Mouse (Mus musculus): ENCODE measurements around the gene Kcnk5.

Kcnk5 gene

DNA sequence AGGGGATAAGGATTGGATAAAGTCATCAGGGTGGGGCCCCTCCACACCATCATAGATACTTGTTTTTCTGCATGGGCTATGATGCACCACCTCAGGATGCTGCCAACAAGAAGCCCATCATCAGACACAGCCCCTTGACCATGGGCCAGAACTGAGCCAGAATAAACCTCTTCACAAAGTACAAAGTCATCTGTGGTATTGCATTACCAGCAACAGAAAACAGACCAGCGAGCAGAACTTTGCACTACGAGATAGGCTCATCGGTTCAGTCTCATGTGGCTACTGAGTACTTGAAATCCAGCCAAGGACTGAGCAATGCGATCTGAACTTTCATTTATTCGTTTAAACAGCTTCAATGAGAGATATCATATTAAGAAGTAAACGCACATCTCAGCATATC is 18.9 kb downstream of the Kcnk5 start:
- DNase-seq: no peak

GRCm38 (mm10) chr14:20158727-20159681 is 22.6 kb downstream of the Kcnk5 start:
- DNase-seq: no peak

GRCm38 (mm10) chr14:20157595-20157994 is 24.0 kb downstream of the Kcnk5 start:
- DNase-seq: no peak

- no peak for DNase-seq
These were observed 25.9 kb downstream of the Kcnk5 start for GRCm38 (mm10) chr14:20155718-20156117.

GRCm38 (mm10) chr14:20154937-20155336 is 26.7 kb downstream of the Kcnk5 start:
- no peak for DNase-seq

- DNase-seq: no peak
These were observed 27.4 kb downstream of the Kcnk5 start for GRCm38 (mm10) chr14:20154245-20154644.

GRCm38 (mm10) chr14:20149127-20150080 is 32.2 kb downstream of the Kcnk5 start:
- no peak for DNase-seq

GRCm38 (mm10) chr14:20148514-20148913 is 33.1 kb downstream of the Kcnk5 start:
- DNase-seq: no peak

DNA sequence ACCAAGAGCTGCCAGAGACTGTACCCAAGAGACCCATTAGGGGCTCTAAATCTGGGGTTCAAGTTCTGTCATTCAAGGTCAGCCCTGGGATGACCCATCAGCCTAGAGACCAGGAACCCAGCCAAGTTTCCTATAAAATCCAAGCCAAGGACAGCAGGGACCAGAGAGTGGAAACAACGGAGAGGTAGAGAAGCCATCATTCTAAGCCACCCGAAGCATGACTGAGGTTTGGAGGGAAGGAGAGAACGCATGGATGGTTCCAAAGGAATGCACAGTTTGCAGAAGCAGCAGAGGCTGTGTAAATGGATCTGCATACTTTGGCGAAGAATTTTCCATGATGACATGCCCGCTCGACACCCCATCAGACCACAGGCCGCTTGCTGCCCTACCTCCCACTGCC is 33.8 kb downstream of the Kcnk5 start:
- no peak for DNase-seq

DNA sequence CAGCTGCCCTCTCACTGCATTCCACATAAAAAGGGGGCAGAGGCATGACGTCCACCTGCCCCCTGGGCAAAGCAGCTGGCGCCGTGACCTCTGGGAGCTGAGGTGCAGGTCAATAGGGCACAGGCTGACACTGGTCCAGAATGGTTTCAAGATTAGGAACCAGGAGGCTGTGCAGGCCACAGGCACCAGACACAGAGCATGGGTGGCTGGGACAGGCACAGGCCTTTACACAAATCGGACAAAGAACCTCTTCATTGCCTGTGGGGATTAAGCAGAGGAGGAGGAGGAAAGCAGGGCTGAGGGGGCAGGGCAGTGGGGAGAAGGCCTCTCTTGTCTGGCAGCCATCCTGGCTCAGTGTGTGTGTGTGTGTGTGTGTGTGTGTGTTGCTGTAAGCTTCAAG is 37.5 kb downstream of the Kcnk5 start:
- peak; percentile 11 for DNase-seq

DNA sequence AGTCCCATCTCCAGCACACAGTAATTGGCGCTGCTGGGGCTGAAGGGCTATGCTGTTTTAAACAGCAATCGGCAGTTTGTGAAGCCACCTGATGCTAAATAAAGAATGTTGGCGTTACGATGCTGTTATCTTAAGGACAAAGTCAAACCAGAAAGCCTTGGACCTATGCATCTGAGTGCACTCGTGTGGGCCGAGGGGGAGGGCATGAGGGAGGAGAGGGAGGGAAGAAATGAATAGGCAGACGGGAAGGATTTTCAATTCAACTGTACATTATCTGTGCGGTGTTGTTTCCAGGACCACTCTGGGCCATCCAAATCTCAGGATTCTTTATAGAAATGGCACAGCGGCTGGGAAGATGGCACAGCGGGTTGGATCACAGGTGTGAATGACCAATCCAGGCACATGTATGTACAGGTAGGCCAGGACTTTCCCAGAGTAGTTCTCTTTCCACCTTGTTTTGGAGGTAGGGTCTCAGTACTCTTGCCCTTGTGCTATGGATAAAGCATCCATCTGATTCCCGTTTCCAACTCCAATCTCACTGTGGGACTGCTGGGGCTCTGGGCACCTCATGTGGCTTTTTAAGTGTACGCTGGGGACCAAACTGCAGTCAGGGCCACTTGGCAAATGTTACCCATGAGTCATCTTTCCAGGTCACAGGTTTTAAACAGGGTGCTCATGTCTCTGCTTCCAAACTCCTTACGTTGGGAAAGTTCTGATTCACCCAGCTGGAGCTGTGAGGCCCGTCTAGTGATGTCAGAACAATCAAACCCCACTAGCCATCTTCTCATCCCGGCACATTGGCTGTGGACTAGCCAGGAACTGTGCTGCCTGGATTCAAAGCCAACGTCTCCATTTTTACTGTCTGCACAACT is 42.9 kb downstream of the Kcnk5 start, which contains the start of gene Saysd1:
Saysd1 (minus strand) TSS at position 51 of the 872 bp plus-strand sequence.
- DNase-seq: no peak

GRCm38 (mm10) chr14:20134965-20135671 is 46.5 kb downstream of the Kcnk5 start:
- DNase-seq: no peak

GRCm38 (mm10) chr14:20128162-20128561 is 53.4 kb downstream of the Kcnk5 start:
- DNase-seq: no peak

- DNase-seq: no peak
These were observed 54.1 kb downstream of the Kcnk5 start for GRCm38 (mm10) chr14:20127406-20128087.

GRCm38 (mm10) chr14:20120868-20121267 is 60.7 kb downstream of the Kcnk5 start:
- DNase-seq: no peak

DNA sequence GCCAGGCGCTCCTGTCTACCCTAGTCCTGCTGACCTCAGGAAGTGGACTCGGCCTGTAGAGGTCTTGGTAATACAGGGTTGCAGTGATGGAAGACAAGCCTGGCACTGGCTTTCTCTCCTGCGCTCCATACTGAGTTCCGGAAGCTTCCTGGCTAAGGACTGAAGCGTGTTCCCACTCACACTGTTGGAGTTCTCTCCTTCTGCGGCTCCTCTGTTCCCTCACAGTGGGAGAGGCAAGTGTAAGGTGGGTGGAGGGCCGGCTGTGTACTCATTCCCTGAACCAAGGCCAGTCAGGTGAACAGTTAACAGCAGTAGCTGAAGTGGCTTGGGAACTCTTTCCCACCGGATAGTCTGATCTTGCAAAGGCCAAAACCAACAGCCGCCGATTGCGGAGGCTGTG is 61.6 kb downstream of the Kcnk5 start:
- no peak for DNase-seq

DNA sequence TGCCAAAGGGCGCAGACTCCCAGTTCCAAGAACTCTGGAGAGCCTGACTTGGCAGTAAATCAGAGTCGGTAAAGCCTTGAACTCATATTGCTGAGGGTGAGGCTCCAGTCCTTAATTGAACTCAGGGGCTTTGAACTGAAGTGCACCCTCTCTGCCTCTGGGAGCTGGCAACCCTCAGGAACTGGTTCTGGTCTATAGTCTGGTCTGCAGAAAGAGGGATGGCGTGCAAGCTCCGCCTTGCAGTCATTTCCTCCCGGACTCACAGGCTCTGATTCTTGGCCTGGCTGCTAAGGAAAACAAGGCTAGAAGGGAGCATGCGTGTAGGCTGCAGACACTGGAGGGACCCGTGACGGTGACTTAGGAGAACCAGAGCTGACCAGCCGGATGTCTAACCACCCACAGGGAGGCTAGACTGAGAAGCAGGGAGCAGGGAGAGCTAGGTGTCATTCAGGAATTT is 65.4 kb downstream of the Kcnk5 start:
- no peak for DNase-seq

DNA sequence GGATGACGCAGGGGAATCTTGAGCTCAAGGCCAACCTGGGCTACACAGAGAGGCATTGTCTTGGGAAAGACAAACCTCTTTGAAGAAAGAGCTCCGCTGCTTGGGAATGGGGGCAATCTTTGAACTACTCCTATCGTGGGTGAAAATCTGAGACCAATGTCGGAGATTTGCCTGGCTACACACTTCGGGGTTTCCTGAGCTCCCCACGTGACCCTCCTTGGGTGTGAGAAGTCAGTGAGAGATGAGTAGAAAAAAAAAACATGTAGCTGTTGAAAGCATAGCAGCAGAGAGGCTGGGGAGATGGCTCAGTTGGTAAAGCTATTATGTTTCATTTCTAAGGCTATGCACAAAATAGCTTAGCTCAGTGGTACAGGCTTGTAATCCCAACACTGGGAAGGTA is 66.7 kb downstream of the Kcnk5 start:
- DNase-seq: no peak

GRCm38 (mm10) chr14:20113964-20114363 is 67.6 kb downstream of the Kcnk5 start:
- peak; percentile 93 for DNase-seq

GRCm38 (mm10) chr14:20113189-20113961 is 68.2 kb downstream of the Kcnk5 start:
- no peak for DNase-seq
